Mouse (Mus musculus) heart, embryonic 14.5 days (tissue): ENCODE measurements at regions not wholly inside any gene's neighbourhood (a gene's known extent, or its start where the extent isn't known, plus 50 kb on each side); places are given as distances from the start of the nearest gene placed in this dataset.

Experiments
- ATAC-seq: fragments of 200-750 bp; cut with Nextera tagmentation; 2 replicates; pipeline ENCODE4 v1.8.0; 2017; ENCODE audit warnings: low read depth, moderate TSS enrichment; ENCODE audit not compliant: insufficient number of reproducible peaks, insufficient read depth, low FRiP score
- H3K27ac ChIP-seq, 2 experiments: fragments of 200-500 bp in 1 of 2; fragments of 300-500 bp in 1 of 2; sonication (generic) in 1 of 2; replicated peaks in 1 of 2; 2 replicates each; pipeline ENCODE4 v1.5.1; 2012 to 2014; ENCODE audit warnings: low read depth in 2 of 2, low read length in 2 of 2, control low read depth in 1 of 2, mild to moderate bottlenecking in 1 of 2, mixed read lengths in 1 of 2; ENCODE audit not compliant: control insufficient read depth in 1 of 2, insufficient read depth in 1 of 2
- H3K27me3 ChIP-seq: fragments of 300-500 bp; sonication (generic); 2 replicates; pipeline ENCODE4 v1.6.1; 2014; ENCODE audit warnings: mild to moderate bottlenecking, low read length, control low read depth; ENCODE audit not compliant: control insufficient read depth, insufficient read depth
- H3K36me3 ChIP-seq: fragments of 300-500 bp; sonication (generic); 2 replicates; pipeline ENCODE4 v1.6.1; 2014; ENCODE audit warnings: mild to moderate bottlenecking, control low read depth, low read length, mixed read lengths; ENCODE audit not compliant: control insufficient read depth, insufficient read depth
- H3K4me1 ChIP-seq, 2 experiments: fragments of 200-500 bp in 1 of 2; fragments of 300-500 bp in 1 of 2; sonication (generic) in 1 of 2; 2 replicates each; pipeline ENCODE4 v1.6.1; 2012 to 2014; ENCODE audit warnings: low read length in 2 of 2, control low read depth in 1 of 2, mixed read lengths in 1 of 2; ENCODE audit not compliant: control insufficient read depth in 2 of 2, insufficient read depth in 2 of 2
- H3K4me2 ChIP-seq: fragments of 300-500 bp; sonication (generic); 2 replicates; pipeline ENCODE4 v1.6.1; 2014; ENCODE audit warnings: mild to moderate bottlenecking, low read length
- H3K4me3 ChIP-seq, 2 experiments: fragments of 200-500 bp in 1 of 2; fragments of 300-500 bp in 1 of 2; sonication (generic) in 1 of 2; 2 replicates each; pipeline ENCODE4 v1.5.1; 2012 to 2014; ENCODE audit warnings: low read length in 2 of 2, mild to moderate bottlenecking in 2 of 2, control low read depth in 1 of 2, low read depth in 1 of 2, moderate library complexity in 1 of 2; ENCODE audit not compliant: control insufficient read depth in 1 of 2, insufficient read depth in 1 of 2
- H3K9ac ChIP-seq: fragments of 300-500 bp; sonication (generic); 2 replicates; pipeline ENCODE4 v1.6.1; 2014; ENCODE audit warnings: mild to moderate bottlenecking, low read length
- H3K9me3 ChIP-seq: fragments of 300-500 bp; sonication (generic); 2 replicates; pipeline ENCODE4 v1.6.1; 2016; ENCODE audit warnings: low read length, control low read depth; ENCODE audit not compliant: control insufficient read depth
- WGBS: fragments of 180-500 bp; shearing (Covaris S2); extraction: QIAGEN DNeasy Blood & Tissue Kit; methylation state at CpG from one replicate; pipeline ENCODE4 v1.1.7; 2014; 5-methylcytosine and 5-hydroxymethylcytosine counted together

- no peaks in the 10 kb centered on the region for H3K36me3 ChIP-seq
- H3K4me3 ChIP-seq = no peak overlapping the region
- H3K27me3 ChIP-seq = no peaks in the 10 kb centered on the region
- H3K4me1 ChIP-seq = no peaks in the 10 kb centered on the region
- H3K9ac ChIP-seq = no peak overlapping the region
- WGBS = 89% methylated on average over 7 of the region's 7 CpGs
- no peak for ATAC-seq
- H3K27ac ChIP-seq = no peak overlapping the region
- no peaks in the 10 kb centered on the region for H3K9me3 ChIP-seq
- no peak overlapping the region for H3K4me2 ChIP-seq
Observed at GRCm38 (mm10) chr8:126860630-126861029, 85.0 kb downstream of the Tomm20 start.

GRCm38 (mm10) chr8:126859706-126860424 is 85.8 kb downstream of the Tomm20 start:
- Histone ChIP-seq H3K9ac (no peak overlapping the region), H3K9me3 (no peaks in the 10 kb centered on the region), H3K4me2 (no peak overlapping the region), H3K27ac (no peak overlapping the region), H3K4me1 (no peaks in the 10 kb centered on the region), H3K36me3 (no peaks in the 10 kb centered on the region), H3K4me3 (no peak overlapping the region), H3K27me3 (no peaks in the 10 kb centered on the region)
- WGBS = 84% methylated on average over 5 of the region's 5 CpGs
- no peak for ATAC-seq

GRCm38 (mm10) chr8:126857307-126858203 is 88.1 kb downstream of the Tomm20 start:
- H3K27me3 ChIP-seq = no peaks in the 10 kb centered on the region
- H3K36me3 ChIP-seq = no peaks in the 10 kb centered on the region
- H3K9ac ChIP-seq = no peak overlapping the region
- H3K9me3 ChIP-seq = no peaks in the 10 kb centered on the region
- H3K4me3 ChIP-seq = no peak overlapping the region
- no peak overlapping the region for H3K4me2 ChIP-seq
- H3K4me1 ChIP-seq = peaks cover 0 to 4% of the 10 kb centered on the region in 2 experiments; a peak in 1 of 4 replicates
- WGBS = 58% methylated on average over 13 of the region's 13 CpGs
- ATAC-seq = no peak
- H3K27ac ChIP-seq = no peak overlapping the region

GRCm38 (mm10) chr8:126855914-126856313 is 89.7 kb downstream of the Tomm20 start:
- Histone ChIP-seq H3K9me3 (no peaks in the 10 kb centered on the region), H3K4me1 (peaks cover 0 to 4% of the 10 kb centered on the region in 2 experiments; a peak in 1 of 4 replicates), H3K4me2 (no peak overlapping the region), H3K9ac (no peak overlapping the region), H3K27me3 (no peaks in the 10 kb centered on the region), H3K4me3 (no peak overlapping the region), H3K27ac (no peak overlapping the region), H3K36me3 (no peaks in the 10 kb centered on the region)
- no peak for ATAC-seq
- WGBS = 55% methylated on average over 5 of the region's 5 CpGs

- Histone ChIP-seq H3K4me1 (peaks cover 3 to 7% of the 10 kb centered on the region in 2 experiments), H3K4me2 (no peak overlapping the region), H3K27me3 (no peaks in the 10 kb centered on the region), H3K4me3 (no peak overlapping the region), H3K9me3 (no peaks in the 10 kb centered on the region), H3K36me3 (no peaks in the 10 kb centered on the region), H3K27ac (no peak overlapping the region), H3K9ac (no peak overlapping the region)
- no peak for ATAC-seq
- WGBS = 45% methylated on average over 2 of the region's 2 CpGs
Observed at GRCm38 (mm10) chr8:126855056-126855609, 90.5 kb downstream of the Tomm20 start.

GRCm38 (mm10) chr8:126854121-126855055 is 91.3 kb downstream of the Tomm20 start:
- WGBS = 78% methylated on average over 22 of the region's 22 CpGs
- no peaks in the 10 kb centered on the region for H3K27me3 ChIP-seq
- no peak for ATAC-seq

More at GRCm38 (mm10) chr8:126854121-126855055, 91.3 kb downstream of the Tomm20 start:
- Histone ChIP-seq H3K4me1 (peaks cover 10 to 15% of the 10 kb centered on the region in 2 experiments), H3K4me2 (no peak overlapping the region), H3K4me3 (no peak overlapping the region), H3K9me3 (no peaks in the 10 kb centered on the region), H3K27ac (0 out of 4 replicates have a peak overlapping the region, but pooled peaks of 1 of the 2 experiments have one; percentile 11), H3K9ac (no peak overlapping the region), H3K36me3 (no peaks in the 10 kb centered on the region)
